Mouse (Mus musculus): ENCODE data around the gene Asb16. TPM values are rescaled to one million over a fixed set of nuclear protein-coding genes. Genes with fewer than 3 reads are reported as not detected.

Asb16 gene
- polyA plus RNA-seq, 1 experiment from 2014 or later: 0.23 TPM

DNA sequence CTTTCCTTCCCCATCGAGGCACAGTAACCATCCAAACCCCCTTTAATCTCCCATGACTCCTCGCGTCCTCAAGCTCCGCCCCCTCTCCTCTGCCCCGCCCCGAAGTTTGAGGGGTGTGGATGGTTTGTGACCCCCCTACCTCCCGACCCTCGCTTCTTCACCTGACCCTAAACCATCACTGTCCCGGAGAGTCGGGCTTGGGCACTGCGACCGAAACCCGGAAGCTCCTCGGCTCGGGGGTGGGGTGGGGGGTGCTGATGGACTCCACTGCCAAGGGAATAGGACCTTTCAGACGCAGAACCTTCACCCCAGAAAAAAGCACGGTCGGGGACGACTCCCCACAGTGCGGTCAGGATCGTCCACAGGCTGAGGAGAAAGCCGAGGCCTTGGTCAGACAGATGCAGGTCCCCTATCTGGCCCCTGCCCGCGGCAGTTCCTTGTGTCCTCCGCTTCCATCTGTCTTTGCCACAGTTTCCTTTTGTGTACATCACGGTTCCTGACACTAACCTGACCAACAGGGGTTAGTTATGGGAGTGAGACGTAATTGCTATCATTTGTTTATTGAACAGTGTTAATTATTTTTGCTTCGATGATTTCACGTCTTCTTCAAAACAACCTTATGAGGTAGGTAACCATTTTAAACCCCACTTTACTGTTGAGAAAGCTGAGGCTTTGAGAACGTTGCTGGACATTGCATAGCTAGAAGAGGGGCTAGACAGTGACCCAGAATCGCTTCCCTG, 16.7 kb downstream of the Asb16 start:
- H3K27ac ChIP-seq (ENCODE audit: low read depth, low read length): peak overlapping the region; percentile 81
- ATAC-seq (replicated peaks; ENCODE audit: insufficient number of reproducible peaks, low FRiP score, low TSS enrichment): peak; percentile 60
- H3K9ac ChIP-seq (ENCODE audit: low read depth, low read length): peak overlapping the region; percentile 91
- H3K27me3 ChIP-seq (ENCODE audit: control insufficient read depth, insufficient read depth, low read length): no peaks in the 10 kb centered on the region
- H3K4me1 ChIP-seq (ENCODE audit: control insufficient read depth, insufficient read depth, low read length): peaks cover 7% of the 10 kb centered on the region
- H3K36me3 ChIP-seq (ENCODE audit: control insufficient read depth, insufficient read depth, low read length): peaks cover 10% of the 10 kb centered on the region; the same call in 1 of the 2 replicates
- peak overlapping the region; percentile 75 for H3K4me2 ChIP-seq
- H3K4me3 ChIP-seq (ENCODE audit: low read depth, low read length): peak overlapping the region; percentile 82
- 4% methylated on average over 31 of the region's 31 CpGs for WGBS (ENCODE audit: insufficient replicate concordance)
- H3K9me3 ChIP-seq (replicated peaks; ENCODE audit: control insufficient read depth, low read length): no peaks in the 10 kb centered on the region

DNA sequence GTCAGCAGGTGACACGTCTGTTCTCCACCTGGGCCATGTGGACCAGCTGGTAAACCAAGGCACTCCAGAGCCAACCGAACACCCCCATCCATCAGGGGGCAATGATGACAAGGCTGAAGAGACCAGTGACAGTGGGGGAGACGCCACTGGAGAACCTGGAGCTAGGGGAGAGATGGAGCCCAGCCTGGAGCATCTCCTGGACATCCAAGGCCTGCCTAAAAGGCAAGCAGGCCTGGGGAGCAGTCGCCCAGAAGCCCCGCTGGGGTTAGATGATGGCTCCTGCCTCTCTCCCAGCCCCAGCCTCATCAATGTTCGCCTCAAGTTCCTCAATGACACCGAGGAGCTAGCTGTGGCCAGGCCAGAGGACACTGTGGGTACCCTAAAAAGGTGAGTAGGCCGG, 18.9 kb downstream of the Asb16 start:
- Histone ChIP-seq H3K27me3 (ENCODE audit: control insufficient read depth, insufficient read depth, low read length) (no peaks in the 10 kb centered on the region), H3K36me3 (ENCODE audit: control insufficient read depth, insufficient read depth, low read length) (peaks cover 26% of the 10 kb centered on the region), H3K4me3 (ENCODE audit: low read depth, low read length) (no peak overlapping the region)

DNA sequence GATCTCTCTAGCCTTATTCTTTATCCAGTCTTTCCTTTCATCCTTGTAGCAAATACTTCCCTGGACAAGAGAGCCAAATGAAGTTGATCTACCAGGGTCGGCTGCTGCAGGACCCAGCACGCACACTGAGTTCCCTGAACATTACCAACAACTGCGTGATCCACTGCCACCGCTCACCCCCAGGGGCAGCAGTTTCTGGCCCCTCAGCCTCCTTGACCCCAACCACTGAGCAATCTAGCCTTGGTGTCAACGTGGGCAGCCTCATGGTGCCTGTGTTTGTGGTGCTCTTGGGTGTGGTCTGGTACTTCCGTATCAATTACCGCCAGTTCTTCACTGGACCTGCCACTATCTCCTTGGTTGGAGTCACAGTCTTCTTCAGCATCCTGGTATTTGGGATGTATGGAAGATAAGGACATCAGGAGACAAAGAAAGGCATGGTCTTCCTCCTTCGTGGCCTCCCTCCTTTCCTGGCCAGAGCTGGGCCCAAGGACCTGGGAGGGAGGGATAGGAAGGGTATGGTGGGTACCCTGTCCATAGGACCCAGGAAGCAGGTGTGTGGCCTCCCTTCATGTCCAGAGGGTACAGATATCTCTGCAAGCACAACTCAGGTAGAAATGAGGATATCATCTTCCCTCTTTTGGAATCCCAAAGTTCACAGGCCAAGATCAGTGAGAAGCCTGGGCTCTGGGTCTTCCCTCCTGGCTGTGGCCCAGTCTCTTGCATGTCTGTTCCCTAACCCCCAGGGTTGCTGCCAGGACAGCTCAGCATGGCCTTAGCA, 19.7 kb downstream of the Asb16 start:
- peaks cover 29% of the 10 kb centered on the region for H3K36me3 ChIP-seq (ENCODE audit: control insufficient read depth, insufficient read depth, low read length)
- H3K4me3 ChIP-seq (ENCODE audit: low read depth, low read length): no peak overlapping the region
- ATAC-seq (replicated peaks; ENCODE audit: insufficient number of reproducible peaks, low FRiP score, low TSS enrichment): no peak
- H3K9ac ChIP-seq (ENCODE audit: low read depth, low read length): no peak overlapping the region
- no peaks in the 10 kb centered on the region for H3K27me3 ChIP-seq (ENCODE audit: control insufficient read depth, insufficient read depth, low read length)
- H3K27ac ChIP-seq (ENCODE audit: low read depth, low read length): no peak overlapping the region
- peaks cover 7% of the 10 kb centered on the region for H3K4me1 ChIP-seq (ENCODE audit: control insufficient read depth, insufficient read depth, low read length)
- no peak overlapping the region for H3K4me2 ChIP-seq
- 81% methylated on average over 8 of the region's 8 CpGs for WGBS (ENCODE audit: insufficient replicate concordance)
- H3K9me3 ChIP-seq (replicated peaks; ENCODE audit: control insufficient read depth, low read length): no peaks in the 10 kb centered on the region

More for the DNA sequence above, 18.9 kb downstream of the Asb16 start:
- Histone ChIP-seq H3K4me1 (ENCODE audit: control insufficient read depth, insufficient read depth, low read length) (peaks cover 7% of the 10 kb centered on the region), H3K9ac (ENCODE audit: low read depth, low read length) (no peak overlapping the region), H3K9me3 (replicated peaks; ENCODE audit: control insufficient read depth, low read length) (no peaks in the 10 kb centered on the region), H3K27ac (ENCODE audit: low read depth, low read length) (no peak overlapping the region), H3K4me2 (no peak overlapping the region)
- WGBS (ENCODE audit: insufficient replicate concordance): 86% methylated on average over 8 of the region's 8 CpGs
- no peak for ATAC-seq (replicated peaks; ENCODE audit: insufficient number of reproducible peaks, low FRiP score, low TSS enrichment)

DNA sequence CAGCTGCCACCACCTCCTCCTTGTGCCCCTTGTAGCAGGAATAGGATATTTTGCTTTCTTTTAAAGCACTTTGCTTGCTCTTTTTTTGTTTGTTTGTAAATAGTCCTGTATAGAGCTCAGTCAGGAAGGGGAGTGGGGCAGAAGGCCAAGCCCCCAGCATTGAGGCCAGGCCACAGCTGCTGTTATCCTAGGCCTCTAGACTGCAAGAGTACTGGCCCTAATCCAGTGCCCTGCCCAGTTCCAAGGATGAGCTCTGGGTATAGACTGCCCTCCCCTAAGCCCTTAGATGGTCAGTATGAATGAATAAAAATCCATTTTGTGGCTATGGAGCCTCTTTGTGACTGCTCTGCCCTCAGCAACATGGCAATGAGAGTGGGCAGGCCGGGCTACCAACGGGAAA, 20.4 kb downstream of the Asb16 start:
- H3K4me2 ChIP-seq: no peak overlapping the region
- no peak overlapping the region for H3K27ac ChIP-seq (ENCODE audit: low read depth, low read length)
- H3K4me3 ChIP-seq (ENCODE audit: low read depth, low read length): no peak overlapping the region
- H3K9ac ChIP-seq (ENCODE audit: low read depth, low read length): no peak overlapping the region
- 89% methylated on average over 2 of the region's 2 CpGs for WGBS (ENCODE audit: insufficient replicate concordance)
- no peak for ATAC-seq (replicated peaks; ENCODE audit: insufficient number of reproducible peaks, low FRiP score, low TSS enrichment)
- H3K27me3 ChIP-seq (ENCODE audit: control insufficient read depth, insufficient read depth, low read length): no peaks in the 10 kb centered on the region
- H3K4me1 ChIP-seq (ENCODE audit: control insufficient read depth, insufficient read depth, low read length): peaks cover 7% of the 10 kb centered on the region
- H3K9me3 ChIP-seq (replicated peaks; ENCODE audit: control insufficient read depth, low read length): no peaks in the 10 kb centered on the region
- H3K36me3 ChIP-seq (ENCODE audit: control insufficient read depth, insufficient read depth, low read length): peaks cover 32% of the 10 kb centered on the region

DNA sequence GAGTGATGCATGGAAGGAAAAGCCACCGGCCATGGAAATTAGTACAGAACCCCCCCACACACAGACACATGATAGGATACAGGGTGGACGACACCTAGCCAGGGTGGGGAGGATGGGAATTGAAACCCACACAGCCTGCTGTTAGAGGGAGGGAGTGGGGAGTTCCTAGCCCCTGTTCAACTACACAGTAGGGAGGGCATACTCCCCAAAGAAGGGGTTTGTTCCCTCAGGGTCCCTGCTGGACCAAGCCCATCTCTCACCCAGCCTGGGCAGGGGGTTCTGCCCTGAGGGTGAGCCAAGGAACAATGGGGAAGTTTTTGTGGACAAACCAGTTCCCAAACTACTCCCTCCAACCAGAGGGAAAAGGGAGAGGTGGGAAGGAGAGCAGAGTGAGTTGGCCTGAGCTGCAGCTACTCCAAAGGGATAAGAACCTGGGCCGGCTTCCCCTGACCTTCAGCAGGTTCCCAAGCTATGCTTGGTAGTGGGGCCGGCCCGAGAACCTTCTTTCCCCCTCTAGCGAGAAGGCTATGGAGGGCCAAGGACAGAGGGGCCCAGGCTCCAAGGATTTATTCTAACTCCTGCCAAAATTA, 21.1 kb downstream of the Asb16 start:
- peaks cover 34% of the 10 kb centered on the region for H3K36me3 ChIP-seq (ENCODE audit: control insufficient read depth, insufficient read depth, low read length)
- 0 out of 2 replicates have a peak overlapping the region, but pooled peaks have one; percentile 43 for H3K9ac ChIP-seq (ENCODE audit: low read depth, low read length)
- no peak for ATAC-seq (replicated peaks; ENCODE audit: insufficient number of reproducible peaks, low FRiP score, low TSS enrichment)

DNA sequence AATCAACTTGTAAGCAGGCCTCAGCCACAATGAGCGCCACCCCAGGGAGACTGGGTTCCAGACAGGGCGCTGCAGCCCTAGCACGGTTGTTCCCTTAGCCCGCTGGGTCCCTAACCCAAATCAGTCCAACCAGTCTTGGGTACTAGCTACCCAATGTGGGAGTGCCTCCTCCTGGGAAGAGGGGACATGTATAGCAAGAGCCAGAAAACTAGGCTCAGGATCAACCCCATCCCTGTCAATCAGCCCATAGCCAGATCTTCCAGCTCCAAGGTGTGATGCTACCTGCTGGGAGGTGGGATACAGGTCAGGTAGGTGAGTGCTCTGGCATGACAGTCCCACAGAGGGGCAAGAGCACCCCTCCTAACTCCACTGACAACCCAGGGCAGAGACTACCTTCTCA, 21.6 kb downstream of the Asb16 start:
- Histone ChIP-seq H3K9ac (ENCODE audit: low read depth, low read length) (no peak overlapping the region), H3K4me2 (no peak overlapping the region), H3K4me1 (ENCODE audit: control insufficient read depth, insufficient read depth, low read length) (peaks cover 16% of the 10 kb centered on the region), H3K9me3 (replicated peaks; ENCODE audit: control insufficient read depth, low read length) (no peaks in the 10 kb centered on the region), H3K36me3 (ENCODE audit: control insufficient read depth, insufficient read depth, low read length) (peaks cover 34% of the 10 kb centered on the region), H3K4me3 (ENCODE audit: low read depth, low read length) (no peak overlapping the region), H3K27me3 (ENCODE audit: control insufficient read depth, insufficient read depth, low read length) (no peaks in the 10 kb centered on the region), H3K27ac (ENCODE audit: low read depth, low read length) (no peak overlapping the region)
- no peak for ATAC-seq (replicated peaks; ENCODE audit: insufficient number of reproducible peaks, low FRiP score, low TSS enrichment)
- 85% methylated on average over 4 of the region's 4 CpGs for whole genome bisulfite sequencing (ENCODE audit: insufficient replicate concordance)

More for the DNA sequence above, 21.1 kb downstream of the Asb16 start:
- no peaks in the 10 kb centered on the region for H3K9me3 ChIP-seq (replicated peaks; ENCODE audit: control insufficient read depth, low read length)
- H3K4me1 ChIP-seq (ENCODE audit: control insufficient read depth, insufficient read depth, low read length): peaks cover 10% of the 10 kb centered on the region
- no peak overlapping the region for H3K4me3 ChIP-seq (ENCODE audit: low read depth, low read length)
- H3K27ac ChIP-seq (ENCODE audit: low read depth, low read length): no peak overlapping the region
- WGBS (ENCODE audit: insufficient replicate concordance): 49% methylated on average over 6 of the region's 6 CpGs
- H3K4me2 ChIP-seq: no peak overlapping the region
- no peaks in the 10 kb centered on the region for H3K27me3 ChIP-seq (ENCODE audit: control insufficient read depth, insufficient read depth, low read length)

DNA sequence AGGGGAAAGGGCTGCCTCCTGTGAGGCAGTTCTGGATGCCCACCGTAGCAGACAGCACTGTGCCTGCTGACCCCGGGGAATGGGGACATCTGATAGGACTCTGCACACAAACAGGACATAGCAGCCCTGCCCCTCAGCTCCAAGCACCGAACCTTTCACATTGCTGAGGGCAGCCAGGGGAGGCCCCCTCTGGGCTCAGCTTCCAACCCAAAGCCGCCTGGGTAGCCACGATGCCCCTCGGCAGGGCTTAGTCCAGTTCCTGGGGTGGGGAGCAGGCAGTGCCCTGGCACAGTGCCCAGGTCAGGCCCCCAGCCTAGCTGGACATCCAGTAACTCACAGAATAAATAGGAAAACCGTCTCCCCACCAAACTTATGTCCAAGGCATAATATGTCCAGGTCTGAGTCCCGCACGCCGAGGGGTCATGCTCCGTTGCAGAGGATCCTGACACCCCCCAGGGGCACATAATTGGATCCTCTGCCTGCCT, 22.6 kb downstream of the Asb16 start:
- Histone ChIP-seq H3K36me3 (ENCODE audit: control insufficient read depth, insufficient read depth, low read length) (peaks cover 34% of the 10 kb centered on the region), H3K4me3 (ENCODE audit: low read depth, low read length) (no peak overlapping the region), H3K4me1 (ENCODE audit: control insufficient read depth, insufficient read depth, low read length) (peaks cover 12% of the 10 kb centered on the region), H3K9me3 (replicated peaks; ENCODE audit: control insufficient read depth, low read length) (no peaks in the 10 kb centered on the region), H3K4me2 (no peak overlapping the region), H3K27ac (ENCODE audit: low read depth, low read length) (no peak overlapping the region), H3K9ac (ENCODE audit: low read depth, low read length) (0 out of 2 replicates have a peak overlapping the region, but pooled peaks have one; percentile 16), H3K27me3 (ENCODE audit: control insufficient read depth, insufficient read depth, low read length) (no peaks in the 10 kb centered on the region)
- ATAC-seq (replicated peaks; ENCODE audit: insufficient number of reproducible peaks, low FRiP score, low TSS enrichment): no peak
- 82% methylated on average over 11 of the region's 11 CpGs for WGBS (ENCODE audit: insufficient replicate concordance)

DNA sequence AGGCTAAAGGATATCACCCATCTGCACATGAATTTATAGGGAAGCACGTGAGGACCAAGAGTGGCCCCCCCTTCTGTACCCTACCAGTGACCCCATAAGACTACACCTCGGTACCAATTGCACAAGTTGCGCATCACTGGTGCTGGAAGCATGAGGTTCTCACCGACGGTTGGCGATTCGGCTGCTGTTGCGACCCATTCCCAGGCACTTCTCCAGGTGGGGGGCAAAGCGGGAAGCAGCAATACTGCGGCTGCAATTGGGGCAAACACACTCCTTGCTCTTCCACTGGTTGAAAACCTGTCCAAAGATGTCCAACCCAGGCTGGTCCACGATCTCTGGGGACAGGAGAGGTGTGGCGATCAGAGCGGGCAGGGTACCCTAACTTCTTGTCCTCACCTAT, 25.4 kb downstream of the Asb16 start:
- H3K4me1 ChIP-seq (ENCODE audit: control insufficient read depth, insufficient read depth, low read length): peaks cover 15% of the 10 kb centered on the region
- no peak overlapping the region for H3K4me2 ChIP-seq
- H3K4me3 ChIP-seq (ENCODE audit: low read depth, low read length): no peak overlapping the region
- ATAC-seq (replicated peaks; ENCODE audit: insufficient number of reproducible peaks, low FRiP score, low TSS enrichment): no peak
- H3K9me3 ChIP-seq (replicated peaks; ENCODE audit: control insufficient read depth, low read length): no peaks in the 10 kb centered on the region
- H3K36me3 ChIP-seq (ENCODE audit: control insufficient read depth, insufficient read depth, low read length): peaks cover 27% of the 10 kb centered on the region
- no peaks in the 10 kb centered on the region for H3K27me3 ChIP-seq (ENCODE audit: control insufficient read depth, insufficient read depth, low read length)
- H3K9ac ChIP-seq (ENCODE audit: low read depth, low read length): no peak overlapping the region
- H3K27ac ChIP-seq (ENCODE audit: low read depth, low read length): no peak overlapping the region
- 95% methylated on average over 13 of the region's 13 CpGs for WGBS (ENCODE audit: insufficient replicate concordance)

All from heart, embryonic 11.5 days (tissue).